Mouse (Mus musculus): ENCODE measurements around the gene S100z. TPM values are rescaled to one million over a fixed set of nuclear protein-coding genes. Genes with fewer than 3 reads are reported as not detected.

Gene S100z
- total RNA-seq, 2 experiments from 2014 or later: not detected

- no peak for DNase-seq (ENCODE audit: extremely low spot score in 1 of 2, low spot score in 1 of 2)
Measured at GRCm38 (mm10) chr13:95450636-95451210, 27.8 kb downstream of the S100z start.

GRCm38 (mm10) chr13:95449730-95450129 is 28.8 kb downstream of the S100z start:
- no peak for DNase-seq (ENCODE audit: extremely low spot score in 1 of 2, low spot score in 1 of 2)

GRCm38 (mm10) chr13:95444824-95445223 is 33.7 kb downstream of the S100z start, which contains the start of gene Crhbp:
Crhbp (minus strand) TSS chr13:95444924.
- no peak for DNase-seq (ENCODE audit: extremely low spot score in 1 of 2, low spot score in 1 of 2)

GRCm38 (mm10) chr13:95444291-95444690 is 34.2 kb downstream of the S100z start:
- no peak for DNase-seq (ENCODE audit: extremely low spot score in 1 of 2, low spot score in 1 of 2)

- DNase-seq (ENCODE audit: extremely low spot score in 1 of 2, low spot score in 1 of 2): peak in 1 of 2 experiments; percentile 11
Measured at GRCm38 (mm10) chr13:95443376-95444233, 34.9 kb downstream of the S100z start.

GRCm38 (mm10) chr13:95442901-95443300 is 35.6 kb downstream of the S100z start:
- DNase-seq (ENCODE audit: extremely low spot score in 1 of 2, low spot score in 1 of 2): no peak

GRCm38 (mm10) chr13:95439569-95439968 is 39.0 kb downstream of the S100z start:
- no peak for DNase-seq (ENCODE audit: extremely low spot score in 1 of 2, low spot score in 1 of 2)

GRCm38 (mm10) chr13:95431760-95432159 is 46.8 kb downstream of the S100z start:
- DNase-seq (ENCODE audit: extremely low spot score in 1 of 2, low spot score in 1 of 2): no peak

GRCm38 (mm10) chr13:95427499-95427898 is 51.0 kb downstream of the S100z start:
- DNase-seq (ENCODE audit: extremely low spot score in 1 of 2, low spot score in 1 of 2): no peak

Other genes starting within 250 kb of the S100z start
- 10 to 100 TPM; 91.7 to 97.0 TPM for gene Pde8b, start 228.4 kb downstream of the S100z start, total RNA-seq (2021)
- gene Zbed3, start 155.1 kb downstream of the S100z start, total RNA-seq (2021): 10 to 100 TPM; 14.1 to 15.1 TPM
- gene Aggf1, start 103.4 kb downstream of the S100z start, total RNA-seq (2021): 10 to 100 TPM; 49.3 TPM
- 10 to 100 TPM; 19.7 to 23.1 TPM for gene Crhbp, start 33.8 kb downstream of the S100z start, total RNA-seq (2021)
- under 1 TPM; 0.12 to 0.22 TPM for gene F2rl1, start 46.5 kb upstream of the S100z start, total RNA-seq (2021)
- 1 to 10 TPM; 5.4 to 5.8 TPM for gene F2r, start 139.8 kb upstream of the S100z start, total RNA-seq (2021)
- gene F2rl2, start 218.1 kb upstream of the S100z start, total RNA-seq (2021): under 1 TPM; 0.27 to 0.47 TPM